Mouse (Mus musculus): ENCODE results near the gene Ffar2. TPM values are rescaled to one million over a fixed set of nuclear protein-coding genes. Genes with fewer than 3 reads are reported as not detected.

The Ffar2 gene
- polyA plus RNA-seq (2015; fragmentation: Nextera tagmentation; extraction: Ambion mirVana): 0.09 TPM in 1 of 2 replicates, not detected in the other

DNA sequence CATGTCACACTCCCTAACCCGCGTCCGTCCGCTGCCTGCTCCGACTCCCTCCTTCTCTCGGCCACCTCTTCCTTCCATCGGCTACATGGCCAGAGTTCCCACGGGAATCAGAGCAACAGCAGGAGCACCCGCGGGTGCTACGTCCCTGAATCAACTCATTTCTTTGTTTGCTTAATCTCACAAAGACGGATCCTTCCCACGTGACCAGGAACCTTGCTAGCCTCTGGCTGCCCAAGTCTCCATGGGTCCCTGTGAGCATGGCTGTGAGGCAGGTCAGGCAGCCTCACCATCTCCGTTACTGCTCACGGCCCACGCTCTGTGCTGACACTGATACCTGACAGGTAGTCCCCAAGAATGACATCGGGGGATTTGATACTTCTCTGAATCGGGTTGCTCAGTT is at the start of gene Ffar2:
Gene Ffar2, minus strand, starts transcription at position 101 of the 400 bp plus-strand sequence.
- no peaks in the 10 kb centered on the region for H3K9me3 ChIP-seq (replicated peaks)
- ATAC-seq: no peak
- 93% methylated on average over 18 of the region's 18 CpGs for WGBS
- no peak within 1 kb of the TSS for H3K9ac ChIP-seq
- no peak within 1 kb of the TSS for H3K4me2 ChIP-seq
- H3K36me3 ChIP-seq (ENCODE audit: poor library complexity, severe bottlenecking): no peaks in the 10 kb centered on the region
- no peak within 1 kb of the TSS for H3K27ac ChIP-seq
- no peaks in the 10 kb centered on the region for H3K27me3 ChIP-seq
- H3K4me3 ChIP-seq: no peak within 1 kb of the TSS
- H3K4me1 ChIP-seq: no peaks in the 10 kb centered on the region

DNA sequence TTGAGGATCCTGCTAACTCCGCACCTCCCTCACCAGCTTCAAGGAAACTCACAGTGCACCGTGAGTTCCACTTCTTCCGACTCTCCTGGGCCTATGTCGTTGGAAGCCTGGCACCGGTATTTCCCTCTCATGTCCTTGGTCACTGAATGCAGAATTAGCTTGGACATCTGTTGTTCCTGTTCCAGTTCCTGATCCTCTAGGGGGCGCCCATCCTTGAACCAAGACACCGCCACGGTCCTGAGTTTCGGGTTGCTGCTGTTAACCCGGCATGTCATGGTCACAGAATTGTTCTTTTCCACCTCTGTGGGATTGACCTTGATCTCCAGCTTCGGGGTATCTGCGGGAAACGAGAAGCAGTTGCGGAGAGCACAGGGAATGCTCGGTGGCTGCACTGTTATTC is 49.5 kb upstream of the Ffar2 start:
- H3K27me3 ChIP-seq: no peaks in the 10 kb centered on the region; the same call in 1 of the 2 replicates
- no peaks in the 10 kb centered on the region for H3K9me3 ChIP-seq (replicated peaks)
- 0 out of 2 replicates have a peak overlapping the region, but pooled peaks have one; percentile 27 for H3K4me2 ChIP-seq
- 25% methylated on average over 15 of the region's 15 CpGs for WGBS
- no peak for ATAC-seq
- no peak overlapping the region for H3K4me3 ChIP-seq
- H3K27ac ChIP-seq: no peak overlapping the region
- no peaks in the 10 kb centered on the region for H3K4me1 ChIP-seq
- no peaks in the 10 kb centered on the region for H3K36me3 ChIP-seq (ENCODE audit: poor library complexity, severe bottlenecking)
- no peak overlapping the region for H3K9ac ChIP-seq

DNA sequence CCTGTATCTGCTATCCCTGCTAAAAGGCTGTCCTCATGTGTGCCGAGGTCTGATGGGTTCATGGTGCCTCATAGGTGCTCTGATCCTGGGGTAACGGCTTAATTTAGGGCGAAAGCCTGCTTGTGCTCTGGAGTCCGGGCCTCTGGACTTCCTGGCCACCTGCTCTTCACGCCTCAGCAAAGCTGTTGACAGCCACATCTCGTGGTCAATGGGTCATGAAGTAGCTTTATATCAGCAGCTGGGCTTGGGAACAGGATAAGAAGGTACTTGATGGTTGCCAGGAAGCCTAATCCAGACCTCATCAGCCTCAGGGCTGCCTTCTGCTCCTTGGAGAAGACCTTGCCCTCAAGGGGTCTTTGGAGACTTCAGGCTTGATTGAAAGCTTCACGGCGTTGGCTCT is 39.8 kb upstream of the Ffar2 start:
- ATAC-seq: no peak
- no peak overlapping the region for H3K9ac ChIP-seq
- H3K9me3 ChIP-seq (replicated peaks): no peaks in the 10 kb centered on the region
- no peaks in the 10 kb centered on the region for H3K4me1 ChIP-seq
- WGBS: 78% methylated on average over 8 of the region's 8 CpGs
- no peaks in the 10 kb centered on the region for H3K36me3 ChIP-seq (ENCODE audit: poor library complexity, severe bottlenecking)
- 0 out of 2 replicates have a peak, but pooled peaks cover 1% of the 10 kb centered on the region for H3K27me3 ChIP-seq
- no peak overlapping the region for H3K27ac ChIP-seq
- H3K4me2 ChIP-seq: no peak overlapping the region
- no peak overlapping the region for H3K4me3 ChIP-seq

DNA sequence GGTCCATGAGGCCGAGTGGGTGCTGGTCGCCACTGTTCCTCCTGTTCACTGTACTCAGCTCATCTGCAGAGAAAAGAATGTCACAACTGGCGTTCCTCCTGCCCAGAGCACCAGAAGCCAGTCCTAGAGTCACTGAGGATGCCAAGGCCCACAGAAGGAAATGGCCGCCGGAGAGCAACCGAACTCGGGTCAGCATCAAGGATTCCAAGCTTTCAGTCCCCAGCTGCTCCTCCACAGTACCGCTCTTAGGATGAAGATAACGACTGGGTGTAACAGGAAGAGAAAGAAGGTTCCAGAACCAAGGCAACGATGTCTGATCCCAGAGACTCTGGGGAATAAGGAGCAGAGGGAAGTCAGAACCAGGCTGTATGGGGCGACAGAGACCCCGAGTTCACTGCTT is 37.9 kb upstream of the Ffar2 start, which contains the start of gene Ffar1:
Gene Ffar1, minus strand, starts transcription at position 101 of the 400 bp plus-strand sequence.
- 91% methylated on average over 12 of the region's 12 CpGs for WGBS
- no peaks in the 10 kb centered on the region for H3K9me3 ChIP-seq (replicated peaks)
- ATAC-seq: no peak
- no peak within 1 kb of the TSS for H3K4me2 ChIP-seq
- H3K27ac ChIP-seq: no peak within 1 kb of the TSS
- H3K36me3 ChIP-seq (ENCODE audit: poor library complexity, severe bottlenecking): no peaks in the 10 kb centered on the region
- no peaks in the 10 kb centered on the region for H3K4me1 ChIP-seq
- H3K27me3 ChIP-seq: 0 out of 2 replicates have a peak, but pooled peaks cover 5% of the 10 kb centered on the region
- H3K9ac ChIP-seq: peak within 1 kb of the TSS; percentile 10; the same call in 1 of the 2 replicates
- H3K4me3 ChIP-seq: no peak within 1 kb of the TSS

DNA sequence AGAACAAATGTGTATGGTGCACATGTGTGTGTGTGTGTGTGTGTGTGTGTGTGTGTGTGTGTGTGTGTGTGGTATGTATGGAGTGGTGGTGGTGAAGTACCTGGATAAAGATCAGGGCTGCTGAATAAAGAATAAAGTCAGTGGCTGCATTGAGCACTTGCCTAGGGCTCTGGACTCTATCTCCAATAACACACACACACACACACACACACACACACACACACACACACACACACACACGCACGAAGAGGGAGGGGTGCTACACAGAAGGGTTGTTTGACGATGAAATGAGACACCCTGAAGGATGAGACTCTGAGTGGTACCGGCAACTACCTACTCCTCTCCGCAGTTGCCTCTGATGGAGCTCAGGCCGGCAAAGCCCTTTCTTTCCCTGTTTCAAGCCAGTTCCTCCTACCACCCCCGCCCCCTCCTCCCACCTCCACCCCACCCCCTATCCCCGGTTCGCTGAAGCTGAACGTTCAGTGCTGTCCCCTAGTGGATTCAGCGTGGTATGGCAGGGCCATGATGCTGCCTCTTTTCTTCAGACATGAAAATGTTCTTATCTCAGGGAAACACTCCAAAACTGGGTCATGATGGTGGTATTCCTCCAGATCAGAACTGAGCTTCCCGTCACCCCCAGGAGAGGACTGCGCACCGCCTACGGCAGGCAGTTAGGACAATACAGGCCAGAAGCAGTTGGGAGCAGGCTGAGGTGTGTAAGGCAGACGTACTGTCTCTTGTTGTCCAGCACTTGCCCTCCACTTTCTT is 36.2 kb upstream of the Ffar2 start:
- WGBS: 7% methylated on average over 14 of the region's 16 CpGs
- Histone ChIP-seq H3K4me3 (peak overlapping the region; percentile 27; the same call in 1 of the 2 replicates), H3K36me3 (ENCODE audit: poor library complexity, severe bottlenecking) (no peaks in the 10 kb centered on the region), H3K4me1 (no peaks in the 10 kb centered on the region), H3K4me2 (peak overlapping the region; percentile 51), H3K27ac (no peak overlapping the region), H3K9ac (no peak overlapping the region), H3K9me3 (replicated peaks) (no peaks in the 10 kb centered on the region), H3K27me3 (peaks cover 13% of the 10 kb centered on the region; the same call in 1 of the 2 replicates)
- peak; percentile 71 for ATAC-seq

DNA sequence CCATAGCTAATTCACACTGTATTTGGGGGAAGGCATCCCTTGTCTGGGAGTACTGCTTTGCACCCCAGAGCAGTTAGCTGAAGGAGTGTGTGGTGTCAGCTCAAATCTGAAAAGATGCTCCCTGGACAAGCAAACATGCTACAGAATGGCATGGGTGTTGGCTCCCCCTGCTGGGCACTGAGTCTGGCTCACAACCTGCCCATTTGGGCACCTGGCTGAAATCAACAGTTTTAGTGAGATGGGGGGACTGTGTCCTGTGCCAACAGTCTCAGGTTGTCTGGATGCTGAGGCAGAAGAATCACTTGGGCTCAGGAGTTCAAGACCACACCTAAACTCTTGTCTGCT is 35.7 kb upstream of the Ffar2 start:
- Histone ChIP-seq H3K9ac (no peak overlapping the region), H3K4me3 (no peak overlapping the region), H3K36me3 (ENCODE audit: poor library complexity, severe bottlenecking) (no peaks in the 10 kb centered on the region), H3K9me3 (replicated peaks) (no peaks in the 10 kb centered on the region), H3K27ac (no peak overlapping the region), H3K27me3 (peaks cover 13% of the 10 kb centered on the region; the same call in 1 of the 2 replicates), H3K4me1 (no peaks in the 10 kb centered on the region), H3K4me2 (no peak overlapping the region)
- peak; percentile 48; the same call in 1 of the 2 replicates for ATAC-seq

DNA sequence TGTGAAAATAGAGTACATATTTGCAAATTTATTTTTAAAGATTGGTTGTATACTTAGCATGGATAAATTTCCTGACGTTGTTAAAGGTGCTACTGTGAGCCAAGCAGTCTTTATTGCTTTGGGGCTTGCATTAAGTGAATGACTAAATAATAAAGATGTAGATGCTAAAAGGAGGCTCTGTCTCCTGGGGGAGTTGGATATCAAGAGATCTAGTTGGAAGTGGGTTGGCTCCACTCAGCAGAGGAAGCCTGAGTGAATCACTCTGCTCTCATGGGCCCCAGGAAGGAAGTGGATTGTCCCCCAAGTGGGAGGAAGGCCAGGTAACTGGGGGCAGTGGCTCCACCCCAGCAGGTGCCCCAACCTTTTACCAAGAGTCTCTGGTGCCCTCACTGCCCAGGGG is 34.2 kb upstream of the Ffar2 start:
- H3K4me3 ChIP-seq: no peak overlapping the region
- no peaks in the 10 kb centered on the region for H3K36me3 ChIP-seq (ENCODE audit: poor library complexity, severe bottlenecking)
- 74% methylated on average over 1 of the region's 1 CpGs for whole genome bisulfite sequencing

DNA sequence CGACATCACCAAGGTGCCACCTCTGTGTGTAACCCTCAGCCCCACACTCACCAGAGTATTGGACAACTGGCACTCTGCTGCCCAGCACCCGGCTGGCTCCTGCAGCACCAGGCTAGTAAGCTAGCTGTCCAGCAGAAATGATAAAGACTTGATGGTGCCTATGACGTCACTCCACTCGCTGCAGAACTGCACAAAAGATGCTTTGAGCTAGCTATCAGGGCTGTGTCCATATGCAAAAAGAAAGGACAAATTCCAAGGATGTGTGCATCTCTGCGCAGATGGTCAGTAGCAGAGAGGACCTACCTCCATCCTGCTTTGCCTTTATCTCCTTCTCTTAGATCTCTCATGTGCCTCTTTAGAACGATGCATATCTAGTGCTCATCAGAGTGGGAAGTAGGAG is 32.5 kb upstream of the Ffar2 start, which contains the start of gene Ffar3:
Gene Ffar3, minus strand, starts transcription at position 101 of the 400 bp plus-strand sequence.
- H3K9ac ChIP-seq: no peak within 1 kb of the TSS
- no peak within 1 kb of the TSS for H3K27ac ChIP-seq
- H3K4me1 ChIP-seq: no peaks in the 10 kb centered on the region
- H3K27me3 ChIP-seq: peaks cover 13% of the 10 kb centered on the region; the same call in 1 of the 2 replicates
- WGBS: 86% methylated on average over 6 of the region's 6 CpGs
- no peaks in the 10 kb centered on the region for H3K9me3 ChIP-seq (replicated peaks)
- no peak within 1 kb of the TSS for H3K4me3 ChIP-seq
- H3K36me3 ChIP-seq (ENCODE audit: poor library complexity, severe bottlenecking): no peaks in the 10 kb centered on the region
- no peak within 1 kb of the TSS for H3K4me2 ChIP-seq
- no peak for ATAC-seq

More for the DNA sequence above, 34.2 kb upstream of the Ffar2 start:
- Histone ChIP-seq H3K4me1 (no peaks in the 10 kb centered on the region), H3K27ac (no peak overlapping the region), H3K9ac (peak overlapping the region; percentile 34; the same call in 1 of the 2 replicates), H3K4me2 (no peak overlapping the region), H3K27me3 (peaks cover 13% of the 10 kb centered on the region; the same call in 1 of the 2 replicates), H3K9me3 (replicated peaks) (no peaks in the 10 kb centered on the region)
- ATAC-seq: no peak

DNA sequence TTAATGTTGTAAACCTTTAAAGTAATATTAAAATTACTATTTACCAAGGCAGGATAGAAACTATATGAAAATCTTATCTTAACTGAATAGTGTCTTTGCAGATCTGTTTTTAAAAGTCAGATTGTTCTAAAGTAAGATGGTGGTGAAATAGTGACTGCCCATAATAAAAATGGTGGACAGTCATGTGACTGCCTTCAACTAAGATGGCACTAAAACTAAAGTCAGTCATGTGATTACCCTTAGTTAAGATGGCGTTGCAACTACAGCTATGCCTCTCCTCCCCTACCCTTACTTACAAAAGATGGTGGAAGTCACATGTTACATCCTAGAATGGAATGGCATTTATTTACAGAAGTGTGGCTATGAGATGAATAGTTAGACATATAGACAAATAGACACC is 27.8 kb upstream of the Ffar2 start:
- H3K36me3 ChIP-seq (ENCODE audit: poor library complexity, severe bottlenecking): no peaks in the 10 kb centered on the region
- peaks cover 8% of the 10 kb centered on the region; the same call in 1 of the 2 replicates for H3K27me3 ChIP-seq

DNA sequence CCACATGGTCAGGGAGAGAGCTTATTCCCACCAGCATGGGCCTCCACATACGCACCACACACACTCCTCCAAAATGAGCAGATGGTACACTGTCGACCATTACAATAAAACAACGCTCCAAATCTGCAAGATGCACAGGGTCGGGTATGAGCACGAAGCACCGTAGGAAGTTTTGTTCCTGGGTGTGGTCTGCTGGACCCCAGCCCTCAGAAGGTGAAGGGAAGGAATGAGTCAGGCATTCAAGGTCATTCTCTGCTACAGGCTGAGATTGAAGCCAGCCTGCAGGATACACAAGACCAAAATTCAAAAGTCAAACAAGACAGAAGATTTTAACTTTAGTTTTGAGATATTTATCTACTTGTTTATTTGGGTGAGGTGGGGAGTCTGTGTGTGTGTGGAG is 24.4 kb upstream of the Ffar2 start:
- no peak overlapping the region for H3K27ac ChIP-seq
- H3K9me3 ChIP-seq (replicated peaks): no peaks in the 10 kb centered on the region
- no peak for ATAC-seq
- no peak overlapping the region for H3K9ac ChIP-seq
- H3K4me1 ChIP-seq: no peaks in the 10 kb centered on the region
- H3K4me3 ChIP-seq: no peak overlapping the region
- no peaks in the 10 kb centered on the region for H3K27me3 ChIP-seq
- no peaks in the 10 kb centered on the region for H3K36me3 ChIP-seq (ENCODE audit: poor library complexity, severe bottlenecking)
- 85% methylated on average over 6 of the region's 6 CpGs for WGBS
- H3K4me2 ChIP-seq: no peak overlapping the region

More for the DNA sequence above, 27.8 kb upstream of the Ffar2 start:
- no peak for ATAC-seq
- H3K9ac ChIP-seq: no peak overlapping the region
- no peak overlapping the region for H3K4me3 ChIP-seq
- H3K9me3 ChIP-seq (replicated peaks): no peaks in the 10 kb centered on the region
- H3K27ac ChIP-seq: no peak overlapping the region
- no peaks in the 10 kb centered on the region for H3K4me1 ChIP-seq
- H3K4me2 ChIP-seq: no peak overlapping the region
- 87% methylated on average over 1 of the region's 1 CpGs for WGBS

DNA sequence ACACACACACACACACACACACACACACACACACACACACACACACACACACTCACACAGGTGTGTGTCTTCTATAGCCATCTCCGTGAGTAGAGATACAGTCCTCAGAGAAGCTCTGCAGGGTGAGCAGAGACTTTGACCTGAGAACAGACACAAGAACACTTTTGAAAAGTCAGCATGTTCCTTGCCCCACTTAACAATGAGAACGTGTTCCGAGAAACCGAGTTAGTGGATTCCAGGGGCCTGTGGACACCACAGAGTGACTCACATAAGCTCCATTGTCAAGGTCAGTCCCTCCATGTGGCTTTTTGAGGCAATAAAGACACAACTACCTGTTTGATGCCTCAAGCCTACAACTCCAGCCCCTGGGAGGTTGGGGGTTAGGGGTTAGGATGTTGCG is 23.8 kb upstream of the Ffar2 start:
- H3K9ac ChIP-seq: no peak overlapping the region
- 82% methylated on average over 5 of the region's 5 CpGs for WGBS
- H3K36me3 ChIP-seq (ENCODE audit: poor library complexity, severe bottlenecking): no peaks in the 10 kb centered on the region
- ATAC-seq: no peak
- H3K9me3 ChIP-seq (replicated peaks): no peaks in the 10 kb centered on the region
- H3K4me3 ChIP-seq: no peak overlapping the region
- H3K27me3 ChIP-seq: no peaks in the 10 kb centered on the region
- H3K4me1 ChIP-seq: no peaks in the 10 kb centered on the region
- no peak overlapping the region for H3K4me2 ChIP-seq
- H3K27ac ChIP-seq: no peak overlapping the region

DNA sequence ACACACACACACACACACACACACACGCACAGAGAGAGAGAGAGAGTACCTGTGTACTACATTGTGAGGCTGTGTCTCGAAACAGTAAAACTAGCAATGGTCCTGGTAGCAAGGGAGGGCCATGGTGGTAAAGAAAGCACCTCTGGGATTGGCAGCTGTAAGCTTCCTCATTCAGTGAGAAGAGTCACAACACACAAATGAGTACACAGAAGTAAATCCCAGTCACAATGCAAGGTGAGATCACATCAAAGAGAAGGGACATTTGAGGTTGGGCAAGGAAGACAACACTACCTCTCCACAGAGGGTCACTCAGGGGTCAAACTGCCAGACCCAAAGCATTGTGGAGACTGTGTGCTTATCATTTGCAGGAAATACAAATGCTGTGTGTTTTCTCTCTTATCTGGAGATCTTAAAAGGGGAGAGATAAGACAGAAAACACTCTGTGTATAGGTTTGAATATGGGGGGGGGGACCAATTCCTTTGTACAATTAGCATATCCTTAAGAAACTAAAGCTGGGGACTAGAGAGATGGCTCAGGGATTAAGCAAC is 23.0 kb upstream of the Ffar2 start:
- H3K36me3 ChIP-seq (ENCODE audit: poor library complexity, severe bottlenecking): no peaks in the 10 kb centered on the region
- WGBS: 87% methylated on average over 2 of the region's 2 CpGs
- no peaks in the 10 kb centered on the region for H3K9me3 ChIP-seq (replicated peaks)
- no peak for ATAC-seq
- H3K4me1 ChIP-seq: no peaks in the 10 kb centered on the region
- no peaks in the 10 kb centered on the region for H3K27me3 ChIP-seq
- H3K4me2 ChIP-seq: no peak overlapping the region
- H3K27ac ChIP-seq: no peak overlapping the region
- no peak overlapping the region for H3K4me3 ChIP-seq
- no peak overlapping the region for H3K9ac ChIP-seq
